Mouse (Mus musculus) limb, embryonic 14.5 days (tissue): ENCODE measurements around the gene Alcam. TPM values are rescaled to one million over a fixed set of nuclear protein-coding genes. Genes with fewer than 3 reads are reported as not detected.

Experiments used
- ATAC-seq: fragments of 200-750 bp; cut with Nextera tagmentation; 2 replicates; pipeline ENCODE4 v1.8.0; 2017; ENCODE audit warnings: low read depth, moderate number of reproducible peaks, moderate TSS enrichment; ENCODE audit not compliant: low FRiP score
- DNase-seq: peaks from one replicate; pipeline ENCODE4 v3.0.0-alpha.2; 2015; ENCODE audit warnings: low spot score
- H3K27ac ChIP-seq: fragments of 300-500 bp; sonication (generic); replicated peaks from 2 replicates; pipeline ENCODE4 v1.5.1; 2014; ENCODE audit warnings: low read depth, mild to moderate bottlenecking, low read length, moderate library complexity, mixed read lengths
- H3K27me3 ChIP-seq: fragments of 300-500 bp; sonication (generic); 2 replicates; pipeline ENCODE4 v1.6.1; 2014; ENCODE audit warnings: low read length, mixed read lengths; ENCODE audit not compliant: control insufficient read depth, insufficient read depth
- H3K36me3 ChIP-seq: fragments of 300-500 bp; sonication (generic); 2 replicates; pipeline ENCODE4 v1.6.1; 2014; ENCODE audit warnings: mild to moderate bottlenecking, low read length, moderate library complexity, mixed read lengths; ENCODE audit not compliant: control insufficient read depth, insufficient read depth
- H3K4me1 ChIP-seq: fragments of 300-500 bp; sonication (generic); 2 replicates; pipeline ENCODE4 v1.6.1; 2014; ENCODE audit warnings: antibody characterized with exemption, low read length, mixed read lengths; ENCODE audit not compliant: control insufficient read depth, insufficient read depth
- H3K4me2 ChIP-seq: fragments of 300-500 bp; sonication (generic); replicated peaks from 2 replicates; pipeline ENCODE4 v1.6.1; 2014; ENCODE audit warnings: low read depth, mild to moderate bottlenecking, low read length, moderate library complexity; ENCODE audit not compliant: severe bottlenecking
- H3K4me3 ChIP-seq: fragments of 300-500 bp; sonication (generic); replicated peaks from 2 replicates; pipeline ENCODE4 v1.5.1; 2014; ENCODE audit warnings: low read length
- H3K9ac ChIP-seq: fragments of 300-500 bp; sonication (generic); 2 replicates; pipeline ENCODE4 v1.6.1; 2014; ENCODE audit warnings: mild to moderate bottlenecking, low read depth, low read length, moderate library complexity; ENCODE audit not compliant: severe bottlenecking
- H3K9me3 ChIP-seq: fragments of 300-500 bp; sonication (generic); 2 replicates; pipeline ENCODE4 v1.6.1; 2016; ENCODE audit warnings: low read length; ENCODE audit not compliant: control insufficient read depth
- POLR2A ChIP-seq: fragments of 200-500 bp; IDR thresholded peaks from 2 replicates; pipeline ENCODE4 v1.8.0; 2012; ENCODE audit warnings: inconsistent platforms, mild to moderate bottlenecking, moderate library complexity, borderline replicate concordance; ENCODE audit not compliant: insufficient read depth, insufficient read length; ENCODE audit errors: extremely low read depth
- WGBS: fragments of 180-500 bp; shearing (Covaris S2); extraction: QIAGEN DNeasy Blood & Tissue Kit; methylation state at CpG from one replicate; pipeline ENCODE4 v1.1.7; 2014; 5-methylcytosine and 5-hydroxymethylcytosine counted together
- polyA plus RNA-seq, 2 experiments: library from polyadenylated mRNA; depleted of rRNA in 1 of 2; stranded (reverse) in 1 of 2; unstranded in 1 of 2; fragments of >200 nt; fragmentation: Nextera tagmentation in 1 of 2; extraction: Ambion mirVana in 1 of 2; gene quantifications; 2 replicates each; pipeline versions ENCODE4 v1.2.1 to v1.2.3; 2012 to 2014

Gene Alcam
- polyA plus RNA-seq (2012; rRNA removed), result 54.8 and 56.0 TPM in 2 replicates
- 52.2 and 63.0 TPM in 2 replicates for polyA plus RNA-seq (2014; fragmentation: Nextera tagmentation; extraction: Ambion mirVana)

DNA sequence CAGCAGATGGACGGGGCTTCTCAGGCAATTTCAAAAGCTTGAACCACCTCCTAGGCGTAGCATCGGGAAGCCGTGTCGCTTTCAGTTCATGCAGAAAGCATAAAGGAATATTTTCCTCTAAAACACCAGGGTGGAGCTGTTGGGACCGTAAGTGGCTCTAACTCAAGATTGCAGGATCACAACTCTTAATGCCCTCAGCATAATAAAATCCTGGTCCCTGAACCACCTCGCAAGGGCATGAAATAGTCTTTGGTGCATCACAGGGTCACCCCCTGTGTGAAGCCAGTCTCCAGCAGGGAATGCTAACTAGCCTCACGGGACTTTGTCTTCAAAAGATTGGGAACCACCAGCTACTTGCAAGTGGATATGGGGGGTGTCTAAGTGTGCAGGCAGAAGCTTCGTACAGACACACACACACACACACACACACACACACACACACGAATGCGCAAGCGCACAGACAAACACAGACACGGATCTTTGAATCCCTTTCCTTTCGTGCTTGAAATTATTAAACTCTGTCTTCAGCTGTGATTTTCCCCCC lies at the start of gene Alcam:
Gene Alcam, minus strand, starts transcription at position 104 of the 544 bp plus-strand sequence.
- Histone ChIP-seq H3K27ac (peak within 1 kb of the TSS; percentile 44; the same call in 1 of the 2 replicates), H3K27me3 (no peaks in the 10 kb centered on the region), H3K4me2 (peak within 1 kb of the TSS; percentile 63), H3K36me3 (no peaks in the 10 kb centered on the region), H3K4me3 (peak within 1 kb of the TSS; percentile 63), H3K9me3 (no peaks in the 10 kb centered on the region), H3K4me1 (peaks cover 10% of the 10 kb centered on the region; the same call in 1 of the 2 replicates), H3K9ac (peak within 1 kb of the TSS; percentile 35)
- WGBS, result under 1% methylated on average over 14 of the region's 14 CpGs
- no peak for TF ChIP-seq POLR2A
- no peak for ATAC-seq
- peak; percentile 56 for DNase-seq

- WGBS, result 86% methylated on average over 4 of the region's 4 CpGs
- no peak overlapping the region for H3K4me3 ChIP-seq
- no peaks in the 10 kb centered on the region for H3K27me3 ChIP-seq
- ATAC-seq (no peak), DNase-seq (no peak)
- no peak overlapping the region for H3K27ac ChIP-seq
- H3K9me3 ChIP-seq, result no peaks in the 10 kb centered on the region
- no peak for TF ChIP-seq POLR2A
- H3K4me2 ChIP-seq, result no peak overlapping the region
- no peaks in the 10 kb centered on the region for H3K36me3 ChIP-seq
- H3K4me1 ChIP-seq, result no peaks in the 10 kb centered on the region
- no peak overlapping the region for H3K9ac ChIP-seq
These were observed 45.0 kb upstream of the Alcam start for GRCm38 (mm10) chr16:52498757-52499335.

GRCm38 (mm10) chr16:52490542-52490941 lies 36.7 kb upstream of the Alcam start:
- DNase-seq (no peak), ATAC-seq (no peak)
- H3K4me3 ChIP-seq, result no peak overlapping the region
- no peaks in the 10 kb centered on the region for H3K36me3 ChIP-seq
- H3K27ac ChIP-seq, result no peak overlapping the region
- H3K9me3 ChIP-seq, result no peaks in the 10 kb centered on the region
- 50% methylated on average over 1 of the region's 1 CpGs for WGBS
- H3K27me3 ChIP-seq, result no peaks in the 10 kb centered on the region
- no peak overlapping the region for H3K9ac ChIP-seq
- H3K4me1 ChIP-seq, result no peaks in the 10 kb centered on the region
- TF ChIP-seq POLR2A, result no peak
- no peak overlapping the region for H3K4me2 ChIP-seq

DNA sequence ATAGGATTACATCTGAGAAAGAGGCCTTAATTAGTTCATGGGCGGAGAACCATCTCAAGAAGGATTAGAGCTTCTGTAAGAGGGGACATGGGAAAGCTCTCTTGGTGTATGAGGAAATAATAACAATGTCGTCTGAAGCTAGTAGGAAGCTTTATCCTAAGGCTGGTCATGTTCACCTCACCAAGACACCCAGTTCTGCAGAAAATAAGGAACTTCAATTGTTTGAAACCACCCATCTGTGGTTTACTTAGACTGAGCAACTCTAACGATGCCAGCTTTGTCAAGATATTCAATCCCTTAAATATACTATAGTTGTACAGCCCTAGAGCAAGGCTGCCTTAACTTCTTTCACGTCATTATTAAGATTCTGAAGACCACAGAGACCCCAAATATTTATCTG lies 20.4 kb upstream of the Alcam start:
- DNase-seq, result no peak
- no peak overlapping the region for H3K27ac ChIP-seq
- no peak for TF ChIP-seq POLR2A
- no peak overlapping the region for H3K9ac ChIP-seq
- no peaks in the 10 kb centered on the region for H3K4me1 ChIP-seq
- WGBS, result 75% methylated on average over 4 of the region's 4 CpGs
- no peaks in the 10 kb centered on the region for H3K27me3 ChIP-seq
- no peaks in the 10 kb centered on the region for H3K9me3 ChIP-seq
- ATAC-seq, result no peak
- H3K4me3 ChIP-seq, result no peak overlapping the region
- no peak overlapping the region for H3K4me2 ChIP-seq
- no peaks in the 10 kb centered on the region for H3K36me3 ChIP-seq

GRCm38 (mm10) chr16:52473089-52473488 lies 19.2 kb upstream of the Alcam start:
- no peak overlapping the region for H3K9ac ChIP-seq
- WGBS, result 86% methylated on average over 2 of the region's 2 CpGs
- no peaks in the 10 kb centered on the region for H3K4me1 ChIP-seq
- H3K27me3 ChIP-seq, result no peaks in the 10 kb centered on the region
- no peaks in the 10 kb centered on the region for H3K9me3 ChIP-seq
- no peak for ATAC-seq
- H3K4me3 ChIP-seq, result no peak overlapping the region
- no peak for TF ChIP-seq POLR2A
- no peak for DNase-seq
- no peak overlapping the region for H3K4me2 ChIP-seq
- H3K36me3 ChIP-seq, result no peaks in the 10 kb centered on the region
- no peak overlapping the region for H3K27ac ChIP-seq
